Mouse (Mus musculus) thymus, adult 18-20 months (tissue): ENCODE measurements at regions not wholly inside any gene's neighbourhood (a gene's known extent, or its start where the extent isn't known, plus 50 kb on each side); places are given as distances from the start of the nearest gene placed in this dataset.

ENCODE experiments used
- DNase-seq, 2 experiments: peaks; one replicate each; pipeline ENCODE4 v3.0.0; 2022; ENCODE audit warnings: mixed read lengths in 2 of 2

- no peak for DNase-seq
These were observed 306.7 kb upstream of the Pard3b start for GRCm38 (mm10) chr1:61331906-61332305.

- no peak for DNase-seq
These were observed 302.3 kb upstream of the Pard3b start for GRCm38 (mm10) chr1:61336367-61336766.

- no peak for DNase-seq
These were observed 285.7 kb upstream of the Pard3b start for GRCm38 (mm10) chr1:61352921-61353320.

- no peak for DNase-seq
These were observed 285.1 kb upstream of the Pard3b start for GRCm38 (mm10) chr1:61353481-61353880.

GRCm38 (mm10) chr1:61355241-61355640 is 283.4 kb upstream of the Pard3b start:
- no peak for DNase-seq

- DNase-seq: no peak
These were observed 279.4 kb upstream of the Pard3b start for GRCm38 (mm10) chr1:61359011-61359930.

GRCm38 (mm10) chr1:61372581-61372980 is 266.0 kb upstream of the Pard3b start:
- DNase-seq: no peak

GRCm38 (mm10) chr1:61373661-61374491 is 264.7 kb upstream of the Pard3b start:
- DNase-seq: no peak

GRCm38 (mm10) chr1:61376417-61376816 is 262.2 kb upstream of the Pard3b start:
- DNase-seq: no peak

GRCm38 (mm10) chr1:61377070-61377469 is 261.6 kb upstream of the Pard3b start:
- no peak for DNase-seq

GRCm38 (mm10) chr1:61378240-61378639 is 260.4 kb upstream of the Pard3b start:
- DNase-seq: no peak

GRCm38 (mm10) chr1:61379771-61380517 is 258.7 kb upstream of the Pard3b start:
- DNase-seq: no peak

GRCm38 (mm10) chr1:61387587-61387986 is 251.0 kb upstream of the Pard3b start:
- DNase-seq: no peak

- no peak for DNase-seq
These were observed 240.8 kb upstream of the Pard3b start for GRCm38 (mm10) chr1:61397796-61398195.

- DNase-seq: no peak
These were observed 236.3 kb upstream of the Pard3b start for GRCm38 (mm10) chr1:61402339-61402738.

GRCm38 (mm10) chr1:61407201-61407600 is 231.4 kb upstream of the Pard3b start:
- DNase-seq: no peak

GRCm38 (mm10) chr1:61414772-61415171 is 223.9 kb upstream of the Pard3b start:
- DNase-seq: no peak

GRCm38 (mm10) chr1:61415426-61416195 is 223.0 kb upstream of the Pard3b start:
- no peak for DNase-seq

- no peak for DNase-seq
These were observed 220.2 kb upstream of the Pard3b start for GRCm38 (mm10) chr1:61418396-61418795.

GRCm38 (mm10) chr1:61419839-61420238 is 218.8 kb upstream of the Pard3b start:
- DNase-seq: no peak

GRCm38 (mm10) chr1:61423253-61423652 is 215.4 kb upstream of the Pard3b start:
- no peak for DNase-seq
